Mouse (Mus musculus) G1E (cell line): ENCODE data around the gene Hnrnpl. TPM values are rescaled to one million over a fixed set of nuclear protein-coding genes. Genes with fewer than 3 reads are reported as not detected.

Source experiments
- ATAC-seq: 2 replicates; pipeline ENCODE4 v1.8.0; 2016; ENCODE audit warnings: mild to moderate bottlenecking; ENCODE audit not compliant: insufficient number of reproducible peaks, poor library complexity, low FRiP score, severe bottlenecking; ENCODE audit errors: extremely low read depth
- DNase-seq: peaks from one replicate; pipeline ENCODE4 v3.0.0; 2012; ENCODE audit warnings: low spot score
- H3K27me3 ChIP-seq: 2 replicates; pipeline ENCODE4 v1.6.1; 2012; ENCODE audit warnings: mild to moderate bottlenecking, low read length, inconsistent platforms; ENCODE audit not compliant: insufficient read depth
- H3K36me3 ChIP-seq: replicated peaks from 2 replicates; pipeline ENCODE3; 2012; ENCODE audit warnings: mild to moderate bottlenecking, inconsistent platforms
- H3K4me1 ChIP-seq: 2 replicates; pipeline ENCODE4 v1.6.1; 2012; ENCODE audit warnings: low read depth, low read length, inconsistent platforms, mixed read lengths; ENCODE audit not compliant: insufficient read depth
- H3K4me3 ChIP-seq: 2 replicates; pipeline ENCODE4 v1.5.1; 2012; ENCODE audit warnings: low read depth, mild to moderate bottlenecking, inconsistent platforms, low read length, moderate library complexity, mixed read lengths
- H3K9me3 ChIP-seq: replicated peaks from 2 replicates; pipeline ENCODE4 v1.6.1; 2012; ENCODE audit warnings: inconsistent platforms
- CTCF ChIP-seq: IDR thresholded peaks from 2 replicates; pipeline ENCODE4 v1.5.1; 2012; ENCODE audit warnings: low read depth, low read length, inconsistent platforms, mixed read lengths
- GATA1 ChIP-seq: IDR thresholded peaks from 2 replicates; pipeline ENCODE4 v1.6.1; 2012; ENCODE audit warnings: borderline replicate concordance, low read length, inconsistent platforms, mixed read lengths
- GATA2 ChIP-seq: IDR thresholded peaks from 2 replicates; pipeline ENCODE4 v1.6.1; 2012; ENCODE audit warnings: low read depth, low read length, inconsistent platforms, borderline replicate concordance
- POLR2AphosphoS5 ChIP-seq: IDR thresholded peaks from 2 replicates; pipeline ENCODE4 v1.6.1; 2012; ENCODE audit warnings: low read depth, low read length, inconsistent platforms; ENCODE audit not compliant: insufficient replicate concordance
- TAL1 ChIP-seq: conservative IDR thresholded peaks from 2 replicates; pipeline ENCODE4 v1.6.1; 2012; ENCODE audit warnings: low read depth, low read length, inconsistent platforms, mixed read lengths
- polyA plus RNA-seq: library from polyadenylated mRNA; stranded (reverse); fragments of >175 nt; gene quantifications from 2 replicates; pipeline ENCODE4 v1.2.3, GENCODE M21; 2012
- total RNA-seq, 2 experiments: library from RNA; stranded (forward) in 1 of 2; stranded (reverse) in 1 of 2; fragments of 200-1000 nt in 1 of 2; fragments of >200 nt in 1 of 2; fragmentation: Nextera tagmentation in 1 of 2; gene quantifications; 2 replicates each; pipeline ENCODE4 v1.2.3; 2014 to 2017

Hnrnpl gene
- total and polyA plus RNA-seq, 3 experiments, result 279 to 470 (median 430) TPM

DNA sequence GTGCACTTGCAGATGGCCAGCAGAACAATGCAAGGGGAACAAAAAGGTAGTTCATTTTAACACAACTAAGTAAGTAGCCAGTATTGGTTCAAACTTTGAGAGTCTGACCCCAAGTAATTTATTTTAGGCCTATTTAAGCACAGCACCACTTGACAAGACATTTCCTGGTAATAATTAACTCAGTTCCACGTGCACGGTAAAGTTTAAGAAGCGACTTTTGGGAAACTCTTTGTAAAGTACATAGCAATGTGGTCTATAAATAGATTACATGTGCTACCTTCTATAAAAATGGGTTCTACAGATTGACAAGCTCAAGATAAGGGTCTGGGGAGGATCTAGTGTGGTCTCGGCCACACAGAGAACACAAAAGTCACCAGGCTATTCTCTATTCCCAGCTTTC, 4.6 kb upstream of the Hnrnpl start:
- DNase-seq, result no peak
- ATAC-seq, result no peak

DNA sequence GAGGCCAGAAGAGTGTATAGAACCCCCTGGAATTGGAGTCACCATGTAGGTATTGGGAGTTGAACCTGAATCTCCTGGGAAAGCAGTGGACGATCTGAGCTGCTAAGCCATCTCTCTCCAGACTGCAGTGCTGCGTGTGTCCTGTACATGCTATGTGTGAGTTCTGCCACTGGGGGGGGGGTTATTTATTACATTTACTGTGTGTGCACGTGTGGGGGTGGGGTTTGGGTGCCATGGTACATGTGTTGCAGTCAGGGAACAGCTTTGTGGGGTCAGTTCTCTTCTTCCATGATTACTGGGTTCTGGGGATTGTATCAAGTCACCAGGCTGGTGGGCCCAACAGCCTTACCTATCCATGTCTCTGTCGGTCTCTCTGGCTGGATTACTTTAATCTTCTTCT, 1.5 kb upstream of the Hnrnpl start:
- no peak for TF ChIP-seq GATA2
- TF ChIP-seq CTCF, result no peak
- TF ChIP-seq GATA1, result no peak
- TF ChIP-seq TAL1, result no peak
- TF ChIP-seq POLR2AphosphoS5, result no peak
- DNase-seq (no peak), ATAC-seq (no peak)
- Histone ChIP-seq H3K36me3 (peaks cover 2% of the 10 kb centered on the region), H3K4me3 (no peak overlapping the region), H3K4me1 (peaks cover 41% of the 10 kb centered on the region), H3K27me3 (no peaks in the 10 kb centered on the region), H3K9me3 (no peaks in the 10 kb centered on the region)

More for the DNA sequence above, 4.6 kb upstream of the Hnrnpl start:
- Histone ChIP-seq H3K4me3 (no peak overlapping the region), H3K9me3 (no peaks in the 10 kb centered on the region), H3K4me1 (peaks cover 34% of the 10 kb centered on the region), H3K27me3 (no peaks in the 10 kb centered on the region), H3K36me3 (no peaks in the 10 kb centered on the region)
- TF ChIP-seq TAL1 (no peak), GATA1 (no peak), CTCF (no peak), POLR2AphosphoS5 (no peak), GATA2 (no peak)

DNA sequence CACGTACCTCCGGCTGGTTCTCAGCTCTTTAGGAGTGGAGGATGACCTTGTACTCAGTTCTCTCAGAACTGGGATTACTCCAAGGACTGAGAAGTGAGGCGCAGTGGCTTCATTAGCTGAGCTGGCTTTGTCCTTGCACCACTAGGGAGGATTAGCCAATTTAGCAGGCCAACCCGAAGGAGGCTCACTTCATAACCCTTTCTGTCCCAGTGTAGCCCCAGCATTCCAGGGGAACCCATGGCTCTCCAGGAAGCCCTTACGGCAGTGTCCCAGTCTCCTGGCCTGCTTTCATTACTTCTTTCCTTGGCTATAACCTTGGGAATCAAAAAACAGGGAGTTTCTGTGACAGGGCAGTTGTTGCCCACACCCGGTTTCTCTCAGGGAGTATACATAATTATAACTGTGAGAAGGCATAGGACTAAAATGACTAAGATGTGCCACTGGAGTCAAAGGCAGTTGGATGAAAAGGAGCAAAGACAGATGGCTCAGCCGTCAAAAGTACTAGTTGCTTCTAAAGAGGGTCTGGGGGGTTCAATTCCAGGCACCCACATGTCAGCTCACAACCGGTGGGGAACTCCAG, 610 bp upstream of the Hnrnpl start:
- TF ChIP-seq GATA2 (no peak), TAL1 (no peak), CTCF (no peak), POLR2AphosphoS5 (no peak), GATA1 (no peak)
- H3K4me3 ChIP-seq, result peak overlapping the region; percentile 91

DNA sequence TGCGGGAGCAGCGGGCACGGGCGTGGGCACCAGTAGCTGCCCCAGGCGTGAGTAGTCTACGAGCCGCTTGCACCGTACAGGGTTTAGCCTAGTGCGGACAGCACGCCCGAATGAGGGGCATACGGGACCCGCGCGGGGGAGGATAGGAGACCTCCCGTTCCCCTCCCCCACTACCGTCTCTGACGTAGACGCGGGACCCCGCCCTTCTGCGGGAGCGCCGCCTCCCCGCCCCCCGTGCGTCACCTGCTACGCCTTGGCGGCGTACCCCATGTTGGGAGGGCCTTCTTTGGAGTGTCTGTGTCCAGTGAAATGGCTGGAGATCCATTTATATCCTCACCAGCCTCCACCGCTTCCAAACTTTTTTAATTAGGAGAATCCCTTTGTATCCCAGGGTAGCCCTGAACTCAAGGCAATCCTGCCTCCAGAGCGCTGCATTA, 634 bp downstream of the Hnrnpl start:
- peaks cover 23% of the 10 kb centered on the region for H3K36me3 ChIP-seq
- peak; percentile 91 for DNase-seq
- peaks cover 46% of the 10 kb centered on the region for H3K4me1 ChIP-seq
- H3K4me3 ChIP-seq, result peak overlapping the region; percentile 91
- H3K9me3 ChIP-seq, result no peaks in the 10 kb centered on the region
- H3K27me3 ChIP-seq, result no peaks in the 10 kb centered on the region
- TF ChIP-seq CTCF (no peak), TAL1 (no peak), POLR2AphosphoS5 (0 out of 2 replicates have a peak, but pooled peaks have one; percentile 20), GATA2 (no peak), GATA1 (no peak)
- peak; percentile 35 for ATAC-seq

More for the DNA sequence above, 610 bp upstream of the Hnrnpl start:
- Histone ChIP-seq H3K27me3 (no peaks in the 10 kb centered on the region), H3K9me3 (no peaks in the 10 kb centered on the region), H3K4me1 (peaks cover 43% of the 10 kb centered on the region), H3K36me3 (peaks cover 11% of the 10 kb centered on the region)
- ATAC-seq, result no peak
- DNase-seq, result no peak

DNA sequence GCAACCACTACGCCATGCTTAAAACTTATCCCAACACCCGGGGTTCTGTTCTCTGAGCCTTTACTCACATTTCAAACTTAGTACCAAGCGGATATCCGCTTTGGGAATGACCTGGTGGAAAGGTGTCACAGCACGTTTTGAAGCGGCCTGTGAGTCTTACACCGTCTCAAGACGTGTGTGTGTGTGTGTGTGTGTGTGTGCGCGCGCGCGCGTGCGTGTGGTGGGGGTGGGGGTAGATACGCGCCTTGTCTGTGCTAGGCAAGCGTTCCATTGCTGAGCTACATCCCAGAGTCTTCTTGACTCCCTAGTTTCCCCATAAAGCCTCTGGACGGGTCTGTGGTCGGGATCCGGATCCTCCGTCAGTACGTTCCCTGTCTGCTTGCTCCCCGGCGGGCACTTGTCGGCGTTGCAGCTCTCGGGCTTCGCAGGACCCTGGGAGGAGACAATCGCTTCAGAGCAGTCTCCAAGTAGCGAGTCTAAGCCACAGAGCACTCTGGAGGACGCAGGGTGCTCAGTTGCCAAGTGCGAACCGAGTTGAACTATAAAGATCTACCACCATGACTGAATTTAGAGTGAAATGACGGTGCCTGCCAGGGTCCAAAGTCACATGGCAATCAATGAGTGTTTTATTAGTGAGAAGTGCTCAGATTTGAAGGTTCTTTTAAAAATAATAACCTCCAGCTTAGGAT, 1.2 kb downstream of the Hnrnpl start:
- peaks cover 29% of the 10 kb centered on the region for H3K36me3 ChIP-seq
- peaks cover 52% of the 10 kb centered on the region for H3K4me1 ChIP-seq
- H3K4me3 ChIP-seq, result peak overlapping the region; percentile 91
- H3K9me3 ChIP-seq, result no peaks in the 10 kb centered on the region
- H3K27me3 ChIP-seq, result no peaks in the 10 kb centered on the region
- DNase-seq (no peak), ATAC-seq (no peak)
- TF ChIP-seq GATA1, result no peak
- no peak for TF ChIP-seq TAL1
- TF ChIP-seq CTCF, result no peak
- no peak; the same call in 1 of the 2 replicates for TF ChIP-seq POLR2AphosphoS5
- no peak for TF ChIP-seq GATA2
